ENCODE assay signal across 8 mouse cellular contexts in the genomic region with DNA sequence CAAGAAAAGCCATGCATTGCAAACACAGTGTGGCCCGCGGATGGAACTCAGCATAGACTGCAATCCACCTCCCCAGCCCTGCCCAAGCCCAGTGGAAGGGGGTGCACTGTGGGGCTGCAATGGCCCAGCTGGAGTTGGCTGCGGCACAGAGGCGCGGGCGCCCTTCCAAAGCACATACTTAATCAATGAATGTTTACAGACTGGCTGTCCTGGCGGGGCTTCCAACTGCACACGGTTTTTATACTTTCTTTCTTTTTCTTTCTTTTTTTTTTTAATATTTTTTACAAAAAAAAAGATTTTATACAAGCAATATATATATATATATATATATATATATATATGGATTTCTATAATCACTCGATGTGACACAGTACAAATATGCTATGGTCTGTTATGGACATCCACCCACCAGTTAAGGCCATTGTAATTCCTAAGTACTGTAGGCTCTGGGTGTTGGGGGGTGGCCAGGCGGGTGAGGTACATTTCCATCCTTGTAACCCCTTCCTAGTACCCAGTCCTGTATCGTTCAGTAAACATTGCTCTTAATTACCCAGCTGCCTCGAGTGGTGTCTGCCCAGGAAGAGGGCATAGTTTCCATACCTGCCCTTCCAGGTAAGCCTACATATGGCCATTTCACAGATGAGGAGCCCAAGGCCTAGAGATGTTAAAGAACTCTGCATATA. TPM values are rescaled to one million over a fixed set of nuclear protein-coding genes. Genes with fewer than 3 reads are reported as not detected.
DNase-seq lines count a peak whose midpoint lies in the region; ATAC-seq lines count a peak whose summit lies in the region.
"Had no signal": no experiment of that assay in that cellular context is flagged by ENCODE, and none has a peak within 500 bp of the region (broad histone marks: within the 10 kb centered on the region; RNA-seq: fewer than 3 reads in every experiment).

No protein-coding gene starts in this region.

- no peaks in the 10 kb centered on the region for H3K27me3 ChIP-seq in embryonic facial prominence, embryonic 15.5 days
- H3K27me3 ChIP-seq: liver, embryonic 13.5 days had no signal

- no peak overlapping the region for H3K4me3 ChIP-seq in embryonic facial prominence, embryonic 15.5 days (replicated peaks)
- H3K4me3 ChIP-seq: liver, embryonic 13.5 days had no signal

- H3K4me2 ChIP-seq in embryonic facial prominence, embryonic 15.5 days (replicated peaks), result no peak overlapping the region
- H3K4me2 ChIP-seq: liver, embryonic 13.5 days had no signal

- 73% methylated on average over 12 of the region's 12 CpGs for WGBS in embryonic facial prominence, embryonic 15.5 days

- H3K9me3 ChIP-seq in embryonic facial prominence, embryonic 15.5 days (replicated peaks), result no peaks in the 10 kb centered on the region
- H3K9me3 ChIP-seq: liver, embryonic 13.5 days had no signal

- H3K36me3 ChIP-seq in embryonic facial prominence, embryonic 15.5 days, result peaks cover 9% of the 10 kb centered on the region; the same call in 1 of the 2 replicates
- H3K36me3 ChIP-seq: liver, embryonic 13.5 days had no signal

- peaks cover 7% of the 10 kb centered on the region; the same call in 1 of the 2 replicates for H3K4me1 ChIP-seq in embryonic facial prominence, embryonic 15.5 days

- peak; percentile 50 to 63 for DNase-seq in left cerebral cortex, adult 18-20 months (ENCODE audit: low spot score in 2 of 2)
- no peak for DNase-seq in left cerebral cortex, adult 11 months (ENCODE audit: low spot score)
- DNase-seq in gastrocnemius, postnatal 4 days (ENCODE audit: low spot score in 2 of 2), result peak; percentile 34 to 60
- peak; percentile 55 to 57 for DNase-seq in layer of hippocampus, postnatal 36 days
- DNase-seq in right cerebral cortex, postnatal 4 days, result peak; percentile 72
- DNase-seq: liver, embryonic 13.5 days had no signal

- peak; percentile 70 for ATAC-seq in embryonic facial prominence, embryonic 15.5 days (ENCODE audit: insufficient number of reproducible peaks, low FRiP score, low TSS enrichment, low read depth)
- ATAC-seq in activated CD4-positive, CD25-positive, alpha-beta regulatory T cell, adult 4 months, result no peak

- no peak overlapping the region for H3K9ac ChIP-seq in embryonic facial prominence, embryonic 15.5 days
- H3K9ac ChIP-seq: liver, embryonic 13.5 days had no signal

- H3K27ac ChIP-seq in embryonic facial prominence, embryonic 15.5 days (replicated peaks), result no peak overlapping the region; the same call in 1 of the 2 replicates
- H3K27ac ChIP-seq: liver, embryonic 13.5 days had no signal

RNA-seq across cellular contexts. Expression of a gene that starts 40.6 kb away (rescaled TPM):
- total RNA-seq in left cerebral cortex, adult 18-20 months (2021), result 10 to 100 TPM; 74.8 to 77.6 TPM
- 0.72 and 1.1 TPM in 2 replicates for polyA plus RNA-seq in embryonic facial prominence, embryonic 15.5 days (2015; fragmentation: Nextera tagmentation; extraction: Ambion mirVana)
- 10 to 100 TPM; 19.3 to 21.5 TPM for total RNA-seq in gastrocnemius, postnatal 4 days (2021)
- total RNA-seq in layer of hippocampus, postnatal 36 days (2021), result 10 to 100 TPM; 43.8 to 45.1 TPM
- polyA plus RNA-seq in activated CD4-positive, CD25-positive, alpha-beta regulatory T cell, adult 4 months (2017; shearing (Covaris generic)), result not detected

RNA-seq across cellular contexts. Expression of a gene that starts 47.0 kb away (rescaled TPM):
- under 1 TPM; 0.40 to 0.73 TPM for total RNA-seq in left cerebral cortex, adult 18-20 months (2021)
- 7.2 and 7.7 TPM in 2 replicates for polyA plus RNA-seq in embryonic facial prominence, embryonic 15.5 days (2015; fragmentation: Nextera tagmentation; extraction: Ambion mirVana)
- total RNA-seq in gastrocnemius, postnatal 4 days (2021), result 1 to 10 TPM in 1 of 2 experiments, under 1 TPM in 1; 0.59 to 1.2 TPM
- under 1 TPM in 1 of 2 experiments, not detected in 1; 0.96 TPM for total RNA-seq in layer of hippocampus, postnatal 36 days (2021)
- 100 to 1,000 TPM; 156 to 205 TPM for polyA plus RNA-seq in activated CD4-positive, CD25-positive, alpha-beta regulatory T cell, adult 4 months (2017; shearing (Covaris generic))
